Mouse (Mus musculus): ENCODE data around the gene Als2cr12. TPM values are rescaled to one million over a fixed set of nuclear protein-coding genes. Genes with fewer than 3 reads are reported as not detected.
"Not testable (repeated sequence)": the region's sequence is repeated elsewhere in the genome, so short reads cannot be mapped to it uniquely, and the experiment has no call there.

Als2cr12 gene
- not detected in 2 replicates for polyA plus RNA-seq (2012)

GRCm38 (mm10) chr1:58695810-58696209, at the start of gene Als2cr12:
Gene Als2cr12 (minus strand): TSS chr1:58695989.
- TF ChIP-seq GATA1 (IDR thresholded peaks at IDR 0.05; ENCODE audit: low read length): not testable (repeated sequence)

GRCm38 (mm10) chr1:58744645-58745044, 48.9 kb upstream of the Als2cr12 start:
- TF ChIP-seq GATA1 (IDR thresholded peaks at IDR 0.05; ENCODE audit: low read length): no peak

- TF ChIP-seq GATA1 (IDR thresholded peaks at IDR 0.05; ENCODE audit: low read length): peak; percentile 57
Measured at GRCm38 (mm10) chr1:58743252-58743651, 47.5 kb upstream of the Als2cr12 start.

GRCm38 (mm10) chr1:58742571-58743021, 46.8 kb upstream of the Als2cr12 start:
- no peak for TF ChIP-seq GATA1 (IDR thresholded peaks at IDR 0.05; ENCODE audit: low read length)

- TF ChIP-seq GATA1 (IDR thresholded peaks at IDR 0.05; ENCODE audit: low read length): no peak
Measured at GRCm38 (mm10) chr1:58739529-58739928, 43.7 kb upstream of the Als2cr12 start.

- no peak for TF ChIP-seq GATA1 (IDR thresholded peaks at IDR 0.05; ENCODE audit: low read length)
Measured at GRCm38 (mm10) chr1:58736968-58737367, 41.2 kb upstream of the Als2cr12 start.

- TF ChIP-seq GATA1 (IDR thresholded peaks at IDR 0.05; ENCODE audit: low read length): no peak
Measured at GRCm38 (mm10) chr1:58735962-58736361, 40.2 kb upstream of the Als2cr12 start.

GRCm38 (mm10) chr1:58734043-58734920, 38.5 kb upstream of the Als2cr12 start:
- TF ChIP-seq GATA1 (IDR thresholded peaks at IDR 0.05; ENCODE audit: low read length): no peak

- TF ChIP-seq GATA1 (IDR thresholded peaks at IDR 0.05; ENCODE audit: low read length): no peak
Measured at GRCm38 (mm10) chr1:58733636-58734035, 37.8 kb upstream of the Als2cr12 start.

GRCm38 (mm10) chr1:58728590-58728868, 32.7 kb upstream of the Als2cr12 start:
- no peak for TF ChIP-seq GATA1 (IDR thresholded peaks at IDR 0.05; ENCODE audit: low read length)

- TF ChIP-seq GATA1 (IDR thresholded peaks at IDR 0.05; ENCODE audit: low read length): no peak
Measured at GRCm38 (mm10) chr1:58727747-58728589, 32.2 kb upstream of the Als2cr12 start.

- no peak for TF ChIP-seq GATA1 (IDR thresholded peaks at IDR 0.05; ENCODE audit: low read length)
Measured at GRCm38 (mm10) chr1:58727019-58727746, 31.4 kb upstream of the Als2cr12 start.

- no peak for TF ChIP-seq GATA1 (IDR thresholded peaks at IDR 0.05; ENCODE audit: low read length)
Measured at GRCm38 (mm10) chr1:58725767-58726166, 30.0 kb upstream of the Als2cr12 start.

- no peak for TF ChIP-seq GATA1 (IDR thresholded peaks at IDR 0.05; ENCODE audit: low read length)
Measured at GRCm38 (mm10) chr1:58725095-58725494, 29.3 kb upstream of the Als2cr12 start.

GRCm38 (mm10) chr1:58724533-58724932, 28.7 kb upstream of the Als2cr12 start:
- no peak for TF ChIP-seq GATA1 (IDR thresholded peaks at IDR 0.05; ENCODE audit: low read length)

Measured in G1E-ER4 (cell line).